Mouse (Mus musculus) left cerebral cortex, postnatal 4 days (tissue): ENCODE measurements around the gene Nkd1. TPM values are rescaled to one million over a fixed set of nuclear protein-coding genes. Genes with fewer than 3 reads are reported as not detected.

Experiments
- DNase-seq: peaks from one replicate; pipeline ENCODE4 v3.0.0-alpha.2; 2022
- intact Hi-C: fragments of 180-260 bp; cut with DNase I; formaldehyde crosslinking; loops from one replicate; pipeline ENCODE4 v1.15.1; 2025
- total RNA-seq, 2 experiments: library from RNA; stranded (reverse); gene quantifications; 2 replicates each; pipeline ENCODE4 v1.2.3; 2021

Gene Nkd1
- total RNA-seq, 2 experiments from 2014 or later = 22.5 to 25.7 TPM

- intact Hi-C loops = no loop called here
- DNase-seq = no peak
Observed at GRCm38 (mm10) chr8:88638908-88639307, 117.8 kb downstream of the Nkd1 start.

GRCm38 (mm10) chr8:88642734-88643564 is 121.8 kb downstream of the Nkd1 start:
- DNase-seq = no peak
- intact Hi-C loops = no loop called here

Other genes starting within 250 kb of the Nkd1 start
- 10 to 100 TPM; 10.1 TPM for gene Adcy7, start 249.0 kb upstream of the Nkd1 start, total RNA-seq
- gene Brd7, start 159.2 kb upstream of the Nkd1 start, total RNA-seq = 10 to 100 TPM; 63.8 to 76.9 TPM
- under 1 TPM; 0.84 to 0.89 TPM for gene Snx20, start 114.8 kb downstream of the Nkd1 start, total RNA-seq
- gene Nod2, start 126.0 kb downstream of the Nkd1 start, total RNA-seq = under 1 TPM; 0.66 to 0.89 TPM
- 10 to 100 TPM; 34.9 to 36.1 TPM for gene Cyld, start 175.7 kb downstream of the Nkd1 start, total RNA-seq